Mouse (Mus musculus) lung, adult 2 months (tissue): Measurements from ENCODE around the gene Klhdc4. TPM values are rescaled to one million over a fixed set of nuclear protein-coding genes. Genes with fewer than 3 reads are reported as not detected.
A peak's percentile ranks its signal among the peaks of the same experiment; 100 is the strongest.

Experiments used
- DNase-seq: peaks from one replicate; pipeline ENCODE4 v3.0.0; 2022
- H3K4me1 ChIP-seq: fragments of 200-500 bp; 2 replicates; pipeline ENCODE4 v1.6.1; 2011; ENCODE audit warnings: low read length; ENCODE audit not compliant: control insufficient read depth, insufficient read depth
- H3K4me3 ChIP-seq: fragments of 200-500 bp; replicated peaks from 2 replicates; pipeline ENCODE3; 2011; ENCODE audit warnings: low read depth, mild to moderate bottlenecking, control low read depth, low read length; ENCODE audit errors: extremely low read depth
- CTCF ChIP-seq: fragments of 200-500 bp; IDR thresholded peaks from 2 replicates; pipeline ENCODE4 v1.5.1; 2011; ENCODE audit warnings: mild to moderate bottlenecking, low read length, control low read depth; ENCODE audit not compliant: insufficient read depth
- POLR2A ChIP-seq: fragments of 200-500 bp; IDR thresholded peaks from 2 replicates; pipeline ENCODE4 v1.6.1; 2011; ENCODE audit warnings: low read depth, mild to moderate bottlenecking, control low read depth, low read length, borderline replicate concordance; ENCODE audit errors: extremely low read depth
- WGBS: fragments of 180-500 bp; shearing (Covaris S2); methylation state at CpG from one replicate; pipeline ENCODE4 v1.1.7; 2018; 5-methylcytosine and 5-hydroxymethylcytosine counted together
- polyA plus RNA-seq: library from polyadenylated mRNA; depleted of rRNA; stranded (reverse); fragments of >200 nt; gene quantifications from 2 replicates; pipeline ENCODE4 v1.2.3, GENCODE M21; 2012

Klhdc4 gene
- polyA plus RNA-seq, 1 experiment = 36.1 TPM

DNA sequence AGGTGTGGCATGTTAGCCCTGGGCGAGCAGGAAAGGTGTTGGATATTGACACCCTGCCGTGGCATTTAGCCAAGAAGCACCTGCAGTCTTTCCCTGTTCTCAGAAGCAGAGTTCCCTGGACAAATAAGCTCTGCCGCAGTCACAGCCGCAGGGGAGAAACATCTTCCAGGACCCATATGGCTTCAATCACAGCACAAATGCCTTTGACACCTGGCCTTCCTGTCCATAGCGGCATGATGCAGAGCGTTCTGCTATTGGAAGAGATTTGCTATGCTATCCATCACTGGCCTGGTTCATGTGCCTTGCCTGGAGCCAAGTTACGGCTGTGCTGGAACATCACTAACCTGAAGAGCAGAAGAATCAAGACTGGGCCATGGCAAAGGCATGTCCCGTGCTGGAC lies 36.0 kb upstream of the Klhdc4 start:
- DNase-seq = no peak
- Histone ChIP-seq H3K4me1 (no peaks in the 10 kb centered on the region), H3K4me3 (no peak overlapping the region)
- TF ChIP-seq POLR2A (no peak), CTCF (no peak)
- WGBS = 64% methylated on average over 8 of the region's 8 CpGs

DNA sequence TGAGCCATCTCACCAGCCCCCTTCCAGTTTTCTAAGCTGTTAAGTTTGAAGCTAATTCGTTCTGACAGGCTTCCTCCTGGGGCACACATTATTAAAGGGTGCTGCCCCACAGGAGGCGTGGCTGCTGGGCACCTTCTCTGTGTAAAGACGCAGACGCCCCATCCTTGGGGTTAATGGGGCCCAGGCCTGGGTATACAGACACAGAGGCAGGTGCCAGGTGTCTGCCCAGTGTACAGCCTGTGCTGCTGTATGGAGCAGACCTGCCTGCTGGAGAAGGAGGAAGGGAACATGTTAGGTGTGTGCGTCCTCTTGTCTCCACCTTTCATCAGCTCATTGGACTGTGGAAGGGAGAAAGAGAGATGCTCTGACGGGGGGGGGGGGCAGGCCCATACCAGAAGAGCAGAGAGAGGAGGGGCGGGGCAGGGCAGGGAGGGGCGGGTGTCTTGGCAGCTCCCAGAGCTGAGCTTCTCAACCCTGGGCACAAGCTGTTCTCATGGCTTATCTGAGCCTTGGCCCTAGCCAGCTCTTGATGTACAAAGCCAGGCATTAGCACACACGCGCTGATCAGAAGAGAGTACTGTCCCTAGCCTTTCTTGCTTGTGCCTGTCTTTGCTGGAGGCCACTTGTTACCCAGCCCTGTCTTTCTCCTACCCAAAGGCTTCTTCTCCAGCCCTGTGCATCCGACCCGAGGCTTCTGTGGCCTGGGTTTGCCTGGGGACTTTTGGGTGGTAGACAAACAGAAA lies 32.6 kb upstream of the Klhdc4 start:
- TF ChIP-seq POLR2A (no peak), CTCF (no peak)
- no peak for DNase-seq
- Histone ChIP-seq H3K4me3 (no peak overlapping the region), H3K4me1 (no peaks in the 10 kb centered on the region)
- WGBS = 51% methylated on average over 12 of the region's 12 CpGs

DNA sequence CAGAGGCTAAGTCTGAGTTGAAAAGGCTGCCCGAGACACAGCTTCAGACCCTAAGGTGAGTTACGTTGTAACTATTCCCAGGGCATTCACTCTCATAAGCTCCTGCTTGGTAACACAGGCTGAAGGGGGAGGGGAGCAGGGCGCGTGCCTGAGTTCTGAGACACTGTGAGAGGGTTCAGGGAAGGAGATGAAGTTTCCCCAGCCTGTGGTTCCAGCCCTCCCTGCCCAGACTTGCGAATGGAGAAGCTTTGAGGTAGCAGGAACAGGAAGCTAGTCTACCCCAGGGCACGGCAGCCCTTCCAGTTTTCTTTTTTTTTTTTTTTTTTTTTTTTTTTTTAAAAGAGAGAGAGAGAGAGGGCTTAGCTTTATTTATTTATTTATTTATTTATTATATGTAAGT lies 31.9 kb upstream of the Klhdc4 start:
- DNase-seq = no peak
- no peak overlapping the region for H3K4me3 ChIP-seq
- no peak for TF ChIP-seq POLR2A
- TF ChIP-seq CTCF = no peak
- WGBS = 40% methylated on average over 6 of the region's 6 CpGs
- no peaks in the 10 kb centered on the region for H3K4me1 ChIP-seq

DNA sequence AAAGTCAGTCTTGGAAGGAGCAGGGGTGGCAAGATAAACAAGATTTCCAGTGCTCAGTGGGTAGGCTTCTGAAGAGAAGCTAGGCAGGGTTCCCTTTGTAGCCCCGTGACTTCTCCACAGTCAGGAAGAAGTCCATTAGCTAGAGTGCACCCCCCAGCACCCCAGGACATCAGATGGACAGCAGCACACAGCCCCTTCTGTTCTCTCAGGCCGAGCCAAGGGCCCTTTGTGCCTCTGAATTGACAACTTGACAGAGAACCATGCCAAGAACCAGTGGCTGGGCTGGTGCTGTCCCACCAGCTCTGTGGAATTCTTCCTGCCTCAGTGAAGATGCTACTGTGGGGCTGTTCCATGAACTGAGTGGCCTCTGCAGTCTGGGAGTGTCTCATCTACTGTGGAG lies 28.4 kb upstream of the Klhdc4 start:
- TF ChIP-seq POLR2A = no peak
- TF ChIP-seq CTCF = no peak
- 37% methylated on average over 2 of the region's 2 CpGs for WGBS

DNA sequence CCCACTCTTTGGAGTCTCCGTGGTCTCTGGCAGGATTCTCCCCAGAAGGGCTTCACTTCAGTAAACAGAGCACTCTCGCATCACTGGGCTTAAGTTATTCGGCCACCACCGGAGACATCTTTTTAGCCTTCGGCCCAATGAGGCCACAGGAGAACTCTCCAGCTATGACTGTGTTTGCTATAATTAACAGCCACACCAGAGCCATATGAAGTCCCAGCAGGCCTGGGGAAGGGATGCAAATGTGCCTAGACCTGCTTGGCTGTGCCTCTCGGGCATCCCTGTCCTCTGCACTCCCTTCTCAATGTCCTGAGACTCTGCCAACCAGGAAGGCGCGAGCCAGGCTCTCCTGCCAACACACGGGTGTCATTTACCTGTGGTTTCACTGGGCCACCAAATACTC lies 28.0 kb upstream of the Klhdc4 start:
- DNase-seq = no peak

More for the DNA sequence above, 28.4 kb upstream of the Klhdc4 start:
- DNase-seq = no peak
- H3K4me3 ChIP-seq = no peak overlapping the region
- no peaks in the 10 kb centered on the region for H3K4me1 ChIP-seq

DNA sequence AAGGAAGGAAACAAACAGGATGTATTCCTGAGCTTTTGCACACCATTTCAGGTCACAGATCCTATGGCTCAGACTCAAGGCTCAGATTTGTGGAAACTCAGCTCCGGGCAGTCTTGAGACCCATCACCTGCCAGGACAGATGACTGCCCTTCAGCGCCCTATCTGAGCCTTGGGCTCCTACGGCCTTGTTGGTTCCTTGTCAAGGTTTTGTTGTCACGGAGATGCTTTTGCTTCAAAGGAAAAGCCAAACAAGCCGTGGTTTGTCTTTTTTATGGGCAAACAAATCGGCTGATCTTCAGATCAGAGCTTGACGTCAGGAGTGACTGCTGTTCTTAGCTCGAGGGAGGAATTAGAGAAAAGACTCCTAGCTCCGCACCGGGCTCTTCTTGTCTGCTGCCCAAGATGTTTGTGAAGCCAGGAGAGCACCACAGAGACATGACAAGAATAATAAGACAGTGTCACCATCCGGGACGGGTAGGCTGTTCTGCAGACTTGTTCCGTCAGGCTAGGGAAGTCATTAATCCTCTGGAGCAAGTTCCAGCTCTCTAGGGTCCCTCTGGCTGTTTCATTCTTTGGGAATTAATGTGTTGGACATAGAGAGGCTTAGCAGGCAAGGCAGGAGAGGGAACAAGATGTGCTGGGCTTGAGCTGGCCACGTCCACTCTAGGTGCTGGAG lies 26.8 kb upstream of the Klhdc4 start:
- Histone ChIP-seq H3K4me3 (no peak overlapping the region), H3K4me1 (no peaks in the 10 kb centered on the region)
- TF ChIP-seq CTCF (no peak), POLR2A (no peak)
- no peak for DNase-seq
- 76% methylated on average over 14 of the region's 14 CpGs for WGBS

More for the DNA sequence above, 28.0 kb upstream of the Klhdc4 start:
- no peak for TF ChIP-seq CTCF
- TF ChIP-seq POLR2A = no peak
- 65% methylated on average over 9 of the region's 9 CpGs for WGBS
- no peak overlapping the region for H3K4me3 ChIP-seq
- no peaks in the 10 kb centered on the region for H3K4me1 ChIP-seq

DNA sequence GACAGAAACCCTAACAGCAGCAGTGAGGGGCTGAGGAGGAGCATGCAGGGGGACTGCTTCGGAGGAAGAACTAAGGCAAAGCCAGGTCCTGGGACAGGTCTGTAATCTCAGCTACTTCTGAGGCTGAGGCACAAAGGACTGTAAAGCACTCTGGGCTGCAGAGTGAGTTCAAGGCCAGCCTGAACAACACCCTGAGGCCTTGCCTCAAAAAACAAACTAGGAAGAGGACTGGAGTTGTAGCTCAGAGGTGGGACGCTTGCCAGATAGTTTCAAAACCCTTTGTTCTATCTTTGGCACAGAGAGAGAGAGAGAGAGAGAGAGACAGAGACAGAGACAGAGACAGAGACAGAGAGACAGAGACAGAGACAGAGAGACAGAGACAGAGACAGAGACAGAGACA lies 24.2 kb upstream of the Klhdc4 start:
- Histone ChIP-seq H3K4me1 (peaks cover 3% of the 10 kb centered on the region; the same call in 1 of the 2 replicates), H3K4me3 (no peak overlapping the region)
- DNase-seq = no peak
- TF ChIP-seq CTCF (no peak), POLR2A (no peak)
- 65% methylated on average over 2 of the region's 2 CpGs for WGBS

DNA sequence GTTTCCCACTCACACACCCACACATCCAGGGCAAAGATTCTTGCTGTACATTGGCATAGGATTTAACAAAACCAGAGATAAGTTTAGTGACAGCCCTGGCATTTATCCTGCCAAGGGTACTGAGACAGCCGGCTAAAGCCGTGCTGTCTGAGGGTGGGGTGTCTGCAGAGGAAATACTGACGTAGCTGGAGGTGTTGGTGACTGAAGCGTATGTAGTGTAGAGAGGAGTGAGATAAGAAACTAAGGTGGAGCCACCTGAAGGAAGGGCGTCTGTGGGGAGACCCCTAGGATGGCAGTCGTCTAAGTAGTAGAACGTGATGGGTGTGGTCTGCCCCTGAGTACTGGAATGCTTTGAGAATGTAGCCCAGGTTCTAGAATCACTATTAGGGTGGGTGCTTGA lies 23.1 kb upstream of the Klhdc4 start:
- 31% methylated on average over 7 of the region's 7 CpGs for WGBS
- H3K4me1 ChIP-seq = peaks cover 3% of the 10 kb centered on the region; the same call in 1 of the 2 replicates
- no peak for DNase-seq
- no peak overlapping the region for H3K4me3 ChIP-seq
- no peak for TF ChIP-seq CTCF
- TF ChIP-seq POLR2A = no peak

DNA sequence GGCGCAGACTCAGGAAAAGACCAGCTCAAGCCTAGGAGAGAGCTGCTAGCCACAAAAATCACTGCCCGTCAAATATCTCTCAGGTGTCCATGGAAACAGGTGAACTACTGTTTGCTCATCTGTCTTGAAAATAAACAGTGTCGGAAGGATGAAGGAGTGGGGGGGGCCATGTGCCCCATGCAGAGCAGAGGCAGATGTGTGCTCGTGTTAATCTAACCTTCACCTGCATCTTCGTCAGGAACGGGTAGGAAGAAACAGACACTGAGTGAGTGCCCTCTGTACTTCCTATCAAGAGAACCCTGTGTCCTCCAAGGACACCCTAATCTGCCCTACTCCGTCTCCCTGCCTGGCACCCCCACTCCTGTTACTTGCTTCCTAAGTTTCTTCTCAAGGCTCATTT lies 22.3 kb upstream of the Klhdc4 start:
- WGBS = 55% methylated on average over 7 of the region's 7 CpGs
- Histone ChIP-seq H3K4me1 (peaks cover 3% of the 10 kb centered on the region; the same call in 1 of the 2 replicates), H3K4me3 (no peak overlapping the region)
- no peak for DNase-seq
- TF ChIP-seq POLR2A (no peak), CTCF (no peak)

DNA sequence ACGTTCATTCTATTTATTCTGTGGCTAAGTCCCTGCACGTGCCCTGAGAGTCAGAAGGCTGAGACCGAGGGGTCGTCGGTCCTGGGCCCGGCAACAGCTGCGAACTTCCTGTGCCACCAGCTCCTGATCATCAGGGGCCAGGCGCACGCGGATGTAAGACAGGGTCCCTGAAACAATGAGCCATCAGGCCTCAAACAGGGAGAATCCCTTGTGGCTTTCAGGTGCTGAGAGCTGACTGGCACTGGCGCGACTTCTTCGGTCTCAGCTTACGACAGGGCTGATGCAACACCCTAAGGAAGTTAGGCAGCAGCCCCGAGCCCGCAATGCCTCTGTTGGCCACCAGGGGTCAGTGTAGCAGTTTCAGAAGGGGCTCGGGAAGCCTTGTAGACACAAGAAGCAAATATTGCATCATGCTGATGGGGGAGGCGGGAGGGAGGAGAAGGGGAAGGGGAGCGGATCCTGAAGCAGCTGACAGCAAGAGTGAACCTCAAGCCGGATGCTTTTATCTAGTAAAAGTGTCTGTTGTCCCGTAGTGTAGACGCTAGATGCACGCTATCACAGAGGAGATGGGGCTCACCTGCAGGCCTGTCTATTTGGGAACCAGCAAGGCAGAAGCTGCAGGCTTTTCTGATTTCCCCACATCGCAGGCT lies 21.6 kb upstream of the Klhdc4 start:
- Histone ChIP-seq H3K4me3 (peak overlapping the region; percentile 3), H3K4me1 (peaks cover 3% of the 10 kb centered on the region; the same call in 1 of the 2 replicates)
- DNase-seq = peak; percentile 96
- 3% methylated on average over 24 of the region's 24 CpGs for WGBS
- TF ChIP-seq CTCF (peak; percentile 88), POLR2A (no peak)
